Mouse (Mus musculus): ENCODE measurements around the gene Gpr1.

DNA sequence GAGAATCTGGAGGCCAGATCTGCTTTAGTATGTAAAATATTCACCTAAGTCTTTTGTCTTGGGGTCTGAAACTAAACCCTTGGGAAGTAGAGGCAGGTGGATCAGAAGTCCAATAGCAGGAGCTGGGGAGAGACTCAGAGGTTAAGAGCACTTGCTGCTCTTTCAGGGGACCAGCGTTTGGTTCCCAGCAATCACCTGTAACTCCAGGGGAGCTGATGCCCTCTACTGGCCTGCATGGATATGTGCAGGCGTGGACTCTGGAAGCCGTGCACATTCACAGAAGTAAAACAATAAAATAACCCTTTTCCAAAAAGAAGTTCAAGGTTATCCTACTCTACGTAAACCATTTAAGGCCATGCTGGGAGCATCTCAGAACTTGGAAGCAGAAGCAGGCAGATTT is 4.9 kb upstream of the Gpr1 start:
- TF ChIP-seq POLR2A (IDR thresholded peaks at IDR 0.05; ENCODE audit: insufficient read depth, low read length) (no peak), CTCF (IDR thresholded peaks at IDR 0.05; ENCODE audit: low read depth, low read length) (peak; percentile 82), EP300 (IDR thresholded peaks at IDR 0.05; ENCODE audit: insufficient read depth, low read depth, low read length) (no peak)

Data from ES-Bruce4 (cell line).